Comparison of ENCODE assay signal across 9 mouse cellular contexts in the genomic region with DNA sequence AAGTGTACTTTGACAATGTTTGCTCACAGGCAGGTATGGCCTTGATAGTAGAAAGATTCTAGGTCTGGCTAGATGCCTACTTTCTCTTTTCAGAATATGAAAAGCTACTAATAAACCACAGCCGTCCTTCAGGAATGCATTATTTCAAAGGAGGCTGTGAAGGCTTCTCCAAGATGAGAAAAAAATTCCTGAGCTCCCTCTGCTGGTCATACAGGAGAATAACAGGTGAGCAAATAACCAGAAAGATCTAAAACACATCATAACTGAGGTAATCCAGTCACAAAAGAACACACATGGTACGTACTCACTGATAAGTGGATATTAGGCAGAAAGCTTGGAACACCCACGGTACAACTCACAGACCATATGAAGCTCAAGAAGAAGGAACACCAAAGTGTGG. TPM values are rescaled to one million over a fixed set of nuclear protein-coding genes. Genes with fewer than 3 reads are reported as not detected.
A peak's percentile ranks its signal among the peaks of the same experiment; 100 is the strongest.
DNase-seq lines count a peak whose midpoint lies in the region; ATAC-seq and TF ChIP-seq lines count a peak whose summit lies in the region.
"Had no signal": no experiment of that assay in that cellular context is flagged by ENCODE, and none has a peak within 500 bp of the region (broad histone marks: within the 10 kb centered on the region; RNA-seq: fewer than 3 reads in every experiment).

No protein-coding gene starts in this region.

- ATAC-seq in lung, postnatal 0 days: no peak
- ATAC-seq in Patski: no peak

- H3K79me2 ChIP-seq in heart, adult 2 months (replicated peaks; ENCODE audit: control insufficient read depth, insufficient read depth, low read length): no peaks in the 10 kb centered on the region

- peak; percentile 78 for TF ChIP-seq CTCF in heart, adult 2 months (IDR thresholded peaks at IDR 0.05)
- TF ChIP-seq CTCF in lung, postnatal 0 days (IDR thresholded peaks at IDR 0.05): peak; percentile 56
- no peak for TF ChIP-seq CTCF in lung, adult 2 months (IDR thresholded peaks at IDR 0.05; ENCODE audit: insufficient read depth, low read length)
- TF ChIP-seq CTCF in Patski (IDR thresholded peaks at IDR 0.05): peak; percentile 54

- no peak for TF ChIP-seq POLR2A in heart, adult 2 months (IDR thresholded peaks at IDR 0.05; ENCODE audit: insufficient read depth, low read depth, low read length)
- no peak for TF ChIP-seq POLR2A in lung, adult 2 months (IDR thresholded peaks at IDR 0.05; ENCODE audit: borderline replicate concordance, extremely low read depth, low read depth, low read length)

- in situ Hi-C loops in Patski (cut with MboI; ENCODE audit: low pct_unique_long_range_greater_than_20kb): no loop called here

- 27% methylated on average over 3 of the region's 3 CpGs for WGBS in heart, adult 2 months
- 35% methylated on average over 3 of the region's 3 CpGs for WGBS in lung, postnatal 0 days
- WGBS in lung, adult 2 months: 43% methylated on average over 3 of the region's 3 CpGs

- intact Hi-C loops in heart, adult 2 months (cut with DNase I): loop anchor here (10.0 kb wide), 1 partner anchor 104 kb away; no protein-coding TSS in a partner anchor
- intact Hi-C loops in heart, postnatal 36 days (cut with DNase I): loop anchor here (1.0 kb wide), 1 partner anchor 105 kb away; no protein-coding TSS in a partner anchor

- H3K9ac ChIP-seq in heart, adult 2 months (ENCODE audit: low read depth, low read length): no peak overlapping the region
- no peak overlapping the region for H3K9ac ChIP-seq in lung, postnatal 0 days (replicated peaks; ENCODE audit: low read depth)

- POLR2A ChIA-PET in Patski (lab: Charles Lee): no interaction called here

- DNase-seq in heart, adult 2 months: no peak
- DNase-seq in heart, postnatal 36 days: no peak
- peak; percentile 13 for DNase-seq in lung, postnatal 0 days (ENCODE audit: low spot score)
- DNase-seq in lung, adult 2 months: no peak
- DNase-seq in Patski (ENCODE audit: low read depth, low spot score): no peak
- DNase-seq in induced T-regulatory cell, adult 2 months (ENCODE audit: low read depth): peak; percentile 8
- DNase-seq in kidney, postnatal 25 days: no peak
- no peak for DNase-seq in yolk sac, embryonic 10.5 days (ENCODE audit: low spot score)
- DNase-seq: adrenal gland, postnatal 10 days had no signal

- H3K27ac ChIP-seq in heart, adult 2 months: no peak overlapping the region
- H3K27ac ChIP-seq in lung, postnatal 0 days (ENCODE audit: low read length): no peak overlapping the region

- H3K4me1 ChIP-seq in heart, adult 2 months (ENCODE audit: control insufficient read depth, insufficient read depth, low read length): no peaks in the 10 kb centered on the region
- H3K4me1 ChIP-seq in lung, postnatal 0 days (ENCODE audit: insufficient read depth, low read depth, low read length): no peaks in the 10 kb centered on the region
- no peaks in the 10 kb centered on the region for H3K4me1 ChIP-seq in lung, adult 2 months (ENCODE audit: control insufficient read depth, insufficient read depth, low read length)

- TF ChIP-seq EP300 in heart, adult 2 months (IDR thresholded peaks at IDR 0.05; ENCODE audit: insufficient read depth, low read depth, low read length): no peak
- no peak for TF ChIP-seq EP300 in lung, postnatal 0 days (IDR thresholded peaks at IDR 0.05)

- H3K4me2 ChIP-seq in lung, postnatal 0 days (replicated peaks; ENCODE audit: low read depth, low read length): no peak overlapping the region

- H3K27me3 ChIP-seq in heart, adult 2 months (ENCODE audit: control insufficient read depth, insufficient read depth, low read length): no peaks in the 10 kb centered on the region
- no peaks in the 10 kb centered on the region for H3K27me3 ChIP-seq in lung, postnatal 0 days (replicated peaks; ENCODE audit: insufficient read depth, low read length)
- peaks cover 12% of the 10 kb centered on the region for H3K27me3 ChIP-seq in Patski

- no peaks in the 10 kb centered on the region for H3K9me3 ChIP-seq in lung, postnatal 0 days (ENCODE audit: low read length)

- no peak overlapping the region for H3K4me3 ChIP-seq in heart, adult 2 months
- no peak overlapping the region for H3K4me3 ChIP-seq in lung, postnatal 0 days (ENCODE audit: low read depth, low read length)
- H3K4me3 ChIP-seq in lung, adult 2 months (replicated peaks; ENCODE audit: extremely low read depth, low read depth, low read length): no peak overlapping the region

- CTCF ChIA-PET in Patski (lab: Charles Lee): interaction anchor here (1.2 to 1.3 kb wide), 2 partner anchors 8 to 155 kb away, joined by 3 read pairs; no protein-coding TSS in a partner anchor

- H3K36me3 ChIP-seq in heart, adult 2 months (ENCODE audit: control insufficient read depth, insufficient read depth, low read length): no peaks in the 10 kb centered on the region
- H3K36me3 ChIP-seq in lung, postnatal 0 days (ENCODE audit: insufficient read depth, low read length): no peaks in the 10 kb centered on the region

RNA-seq across cellular contexts. Expression of gene Atp11c, which starts 16.7 kb away (rescaled TPM):
- 1 to 10 TPM; 5.8 to 6.3 TPM for total RNA-seq in heart, adult 2 months (2021)
- polyA plus RNA-seq in heart, adult 2 months (2012; rRNA removed): 3.6 and 6.6 TPM in 2 replicates
- 1 to 10 TPM; 7.1 to 7.3 TPM for total RNA-seq in heart, postnatal 36 days (2021)
- polyA plus RNA-seq in lung, postnatal 0 days (2015; fragmentation: Nextera tagmentation; extraction: Ambion mirVana): 4.5 and 5.1 TPM in 2 replicates
- 3.7 and 6.8 TPM in 2 replicates for polyA plus RNA-seq in lung, adult 2 months (2012; rRNA removed)
- 6.5 TPM for polyA plus RNA-seq in Patski (2021)

Comparison
In these comparisons a context has a peak if more than half of its experiments do, and no peak if none do; other contexts are left out.
1. DNase-seq: peak in lung, postnatal 0 days (single experiment) and induced T-regulatory cell, adult 2 months (single experiment); none in heart, adult 2 months (0 of 2), heart, postnatal 36 days (0 of 2), lung, adult 2 months (single experiment), Patski (single experiment), kidney, postnatal 25 days (0 of 2) and yolk sac, embryonic 10.5 days (single experiment).